Mouse (Mus musculus): ENCODE data around the gene Sema7a.

Sema7a gene

DNA sequence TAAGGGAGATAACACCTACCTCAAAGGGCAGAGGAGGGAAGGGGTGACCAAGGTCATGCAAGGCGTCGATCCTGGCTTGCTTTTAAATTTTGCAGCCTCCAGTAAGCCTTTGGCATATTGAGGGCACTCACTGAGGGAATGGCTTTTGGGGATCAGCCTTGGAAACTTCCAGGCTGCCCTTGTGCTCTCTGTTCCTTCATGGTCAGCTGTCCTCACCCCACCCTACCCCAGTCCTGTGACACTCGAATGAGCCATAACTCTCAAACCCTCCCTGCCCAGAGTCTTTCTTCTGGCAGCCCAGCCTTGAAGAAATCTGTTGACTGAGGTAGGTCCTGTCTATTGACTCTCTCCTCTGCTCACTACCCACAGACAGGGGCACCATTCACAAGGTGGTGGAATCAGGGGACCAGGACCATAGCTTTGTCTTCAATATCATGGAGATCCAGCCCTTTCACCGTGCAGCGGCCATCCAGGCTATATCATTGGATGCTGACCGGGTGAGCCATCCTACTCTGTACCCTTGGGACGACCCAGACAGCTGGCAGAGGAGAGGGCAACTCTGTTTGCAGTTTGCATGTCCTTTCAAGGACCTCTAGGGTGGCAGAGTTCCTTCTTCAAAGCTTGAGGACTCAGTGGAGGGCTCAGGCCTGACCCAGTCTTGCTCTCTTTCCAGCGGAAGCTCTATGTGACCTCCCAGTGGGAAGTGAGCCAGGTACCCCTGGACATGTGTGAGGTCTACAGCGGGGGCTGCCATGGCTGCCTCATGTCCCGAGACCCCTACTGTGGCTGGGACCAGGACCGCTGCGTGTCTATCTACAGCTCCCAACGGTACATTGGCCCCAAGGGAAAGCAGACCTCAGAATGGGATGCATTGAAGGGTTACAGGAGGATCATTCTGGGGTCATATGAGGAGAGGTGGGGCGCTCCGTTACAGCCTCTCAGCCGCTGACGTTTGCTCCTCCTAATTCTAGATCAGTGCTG, 20.3 kb downstream of the Sema7a start:
- DNase-seq (ENCODE audit: extremely low read depth, low read depth, low spot score): no peak

DNA sequence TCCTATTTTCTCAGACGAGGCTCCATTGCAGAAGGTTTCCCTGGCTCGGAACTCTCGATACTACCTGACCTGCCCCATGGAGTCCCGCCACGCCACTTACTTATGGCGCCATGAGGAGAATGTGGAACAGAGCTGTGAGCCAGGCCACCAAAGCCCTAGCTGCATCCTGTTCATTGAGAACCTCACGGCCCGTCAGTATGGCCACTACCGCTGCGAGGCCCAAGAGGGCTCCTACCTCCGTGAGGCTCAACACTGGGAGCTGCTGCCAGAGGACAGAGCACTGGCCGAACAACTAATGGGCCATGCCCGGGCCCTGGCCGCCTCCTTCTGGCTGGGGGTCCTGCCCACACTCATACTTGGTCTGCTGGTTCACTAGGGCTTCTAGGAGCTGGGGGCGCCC, 21.3 kb downstream of the Sema7a start:
- DNase-seq (ENCODE audit: extremely low read depth, low read depth, low spot score): no peak

DNA sequence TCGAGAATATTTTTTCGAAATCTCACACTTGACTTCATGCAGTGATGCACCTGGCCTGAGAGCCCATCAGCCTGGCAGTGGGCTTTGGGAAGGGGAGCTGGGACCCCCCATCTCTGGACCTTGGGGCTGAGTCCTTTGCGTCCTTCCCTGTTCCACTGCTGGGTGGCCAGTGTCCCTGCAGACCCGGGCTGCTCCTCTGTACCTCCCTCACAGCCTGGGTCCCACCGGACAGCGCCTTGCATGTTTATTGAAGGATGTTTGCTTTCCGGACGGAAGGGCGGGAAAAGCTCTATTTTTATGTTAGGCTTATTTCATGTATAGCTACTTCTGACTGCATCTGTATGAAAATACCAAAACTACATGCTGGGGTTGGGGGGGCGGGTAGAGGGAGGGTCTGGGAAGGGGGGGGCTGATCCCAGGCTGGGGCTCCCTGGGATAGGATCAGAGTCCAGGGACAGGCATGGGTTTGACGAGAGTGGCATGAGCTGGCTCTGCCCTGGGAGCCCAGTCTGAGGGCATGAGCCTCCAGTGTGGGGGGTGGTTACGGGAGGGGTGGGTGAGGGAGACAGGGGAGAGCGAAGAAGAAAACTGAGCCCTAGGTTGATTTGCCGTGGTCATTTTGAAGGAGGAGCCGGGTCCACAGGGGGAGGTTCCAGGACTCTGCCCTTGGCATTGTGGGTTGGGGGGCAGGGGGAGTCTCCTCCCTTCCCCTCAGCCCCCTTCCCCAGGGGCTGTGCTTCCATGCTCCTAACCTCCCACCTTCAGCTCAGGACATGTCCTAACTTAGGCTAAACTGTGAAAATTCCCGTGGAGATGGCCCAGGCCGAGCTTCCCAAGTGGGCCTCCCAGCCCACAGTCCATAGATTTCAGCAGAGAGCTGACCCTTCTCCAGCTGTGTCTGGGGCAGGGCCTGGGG, 22.2 kb downstream of the Sema7a start:
- no peak for DNase-seq (ENCODE audit: extremely low read depth, low read depth, low spot score)

DNA sequence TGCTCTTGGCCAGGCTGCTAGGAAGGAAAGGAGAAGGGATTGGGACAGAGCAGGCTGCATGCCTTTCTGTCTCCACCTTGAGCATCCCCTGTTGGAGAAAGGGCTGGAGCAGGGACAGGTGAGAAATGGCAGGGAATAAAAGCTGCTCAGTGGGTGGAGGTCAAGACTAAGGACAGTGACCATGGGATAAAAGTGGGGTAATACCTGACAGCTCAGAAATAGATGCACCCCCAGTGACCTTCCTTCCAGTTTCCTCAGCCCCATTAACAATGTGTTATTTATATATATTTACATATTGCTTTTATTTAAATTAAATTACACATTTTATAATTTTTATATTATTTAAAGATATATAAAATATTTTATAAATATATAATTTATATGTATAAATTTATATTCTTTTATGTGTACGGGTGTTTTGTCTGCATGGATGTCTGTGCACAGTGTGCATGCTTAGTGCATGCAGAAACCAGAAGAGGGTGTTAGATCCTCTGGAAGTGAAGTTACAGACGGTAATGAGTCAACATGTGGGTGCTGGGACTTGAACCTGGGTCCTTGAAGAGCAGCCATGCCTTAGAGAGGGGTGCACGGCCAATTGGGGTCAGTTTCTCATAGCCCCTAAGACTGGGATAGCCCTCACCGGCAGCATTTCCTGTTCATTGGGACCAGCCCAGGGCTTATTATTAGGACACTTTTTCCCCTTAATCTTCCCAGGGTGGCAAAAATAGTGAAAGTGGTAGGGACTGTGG, 23.5 kb downstream of the Sema7a start:
- DNase-seq (ENCODE audit: extremely low read depth, low read depth, low spot score): no peak

DNA sequence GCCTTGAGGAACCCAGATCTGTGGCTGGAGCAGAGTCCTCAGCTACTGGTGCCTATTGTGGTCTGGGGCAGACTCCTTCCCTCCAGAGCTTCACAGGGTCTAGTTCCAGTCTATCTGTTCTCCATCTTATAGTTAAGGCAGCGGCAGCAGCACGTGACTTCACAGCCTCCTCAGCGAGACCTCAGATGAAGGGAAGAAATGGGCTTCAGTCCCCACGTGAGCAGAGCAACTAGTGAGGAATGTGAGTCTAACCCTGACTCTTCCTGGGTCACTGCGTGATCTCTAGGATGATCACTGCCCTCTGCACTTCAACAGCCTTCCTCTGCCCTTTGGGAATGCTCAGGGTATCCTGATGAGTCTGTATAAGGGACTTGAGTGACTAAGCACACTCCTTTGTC, 24.1 kb downstream of the Sema7a start:
- DNase-seq (ENCODE audit: extremely low read depth, low read depth, low spot score): no peak

DNA sequence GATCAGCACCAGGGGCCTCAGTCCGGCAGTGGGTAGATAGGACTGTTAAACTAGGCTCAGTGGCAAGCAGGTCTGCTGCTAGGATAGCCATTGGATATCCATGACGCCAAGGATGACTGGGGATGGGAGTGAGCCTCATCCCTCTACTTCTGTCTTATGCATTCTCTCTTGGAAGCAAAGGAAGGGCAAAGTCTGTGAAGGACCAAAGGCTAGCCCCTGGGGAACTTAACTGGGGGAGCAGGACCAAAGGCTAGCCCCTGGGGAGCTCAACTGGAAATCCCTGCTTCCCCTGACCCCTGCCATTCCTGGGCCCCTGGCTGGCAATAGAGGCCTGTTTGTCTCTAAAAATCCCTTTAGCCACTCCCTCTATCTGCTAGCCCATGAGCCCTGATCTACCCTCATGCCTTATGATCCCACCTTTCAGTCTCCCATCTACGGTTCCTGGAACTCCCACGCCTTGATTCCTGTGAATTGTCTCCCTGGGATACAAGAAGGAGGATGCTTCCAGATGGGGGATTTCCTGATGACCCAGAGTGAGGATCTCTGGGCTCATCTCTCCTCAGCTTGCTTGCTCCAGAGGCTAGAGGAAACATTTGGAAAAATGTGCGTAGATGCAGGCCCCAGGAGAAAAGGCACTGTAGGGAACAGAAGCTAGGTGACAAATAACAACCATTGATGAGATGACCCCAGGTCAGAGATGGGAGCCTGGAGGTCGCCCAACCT, 24.8 kb downstream of the Sema7a start:
- DNase-seq (ENCODE audit: extremely low read depth, low read depth, low spot score): no peak

DNA sequence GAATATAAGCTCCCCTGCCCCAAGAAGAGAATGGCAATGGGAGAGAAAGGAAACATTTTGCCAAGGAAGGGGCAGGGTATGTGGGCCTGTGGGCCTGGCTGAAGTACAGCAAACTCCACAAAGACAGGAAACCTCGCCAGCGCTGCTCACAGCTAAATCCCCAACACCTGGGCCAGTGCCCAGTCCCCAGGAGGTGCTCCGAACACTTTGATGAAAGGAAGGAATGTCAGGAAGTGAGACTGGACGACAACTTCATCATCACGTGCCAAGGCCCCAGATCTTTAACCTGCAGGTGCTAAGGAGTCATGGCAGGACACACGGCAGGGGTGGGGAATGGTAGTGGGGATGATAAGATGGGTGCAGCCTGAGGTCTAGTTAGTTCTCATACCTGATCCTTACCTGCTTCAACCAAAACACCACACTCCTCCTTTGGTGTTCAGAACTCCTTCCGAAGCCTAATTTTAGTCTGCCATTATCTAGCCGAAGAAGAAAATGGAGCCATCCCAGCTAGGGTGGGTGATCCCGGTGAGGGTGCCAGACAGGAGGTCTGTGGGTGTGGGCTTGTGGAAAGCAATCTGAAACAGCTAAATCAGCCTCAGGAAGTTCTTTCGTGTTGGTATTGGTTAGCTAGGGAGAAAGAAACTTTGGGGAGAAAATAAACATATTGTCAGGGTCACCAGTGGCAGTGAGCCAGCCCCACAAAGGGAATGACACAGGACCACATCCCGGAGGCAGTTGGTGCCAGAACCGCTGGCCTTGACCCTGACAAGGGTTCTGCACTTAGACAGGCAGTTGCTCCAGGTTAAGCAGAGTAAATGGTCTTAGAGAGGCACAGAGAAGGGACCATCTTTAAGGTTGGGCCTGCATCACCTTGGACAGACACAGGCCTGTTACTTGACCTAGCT, 25.6 kb downstream of the Sema7a start:
- DNase-seq (ENCODE audit: extremely low read depth, low read depth, low spot score): no peak

DNA sequence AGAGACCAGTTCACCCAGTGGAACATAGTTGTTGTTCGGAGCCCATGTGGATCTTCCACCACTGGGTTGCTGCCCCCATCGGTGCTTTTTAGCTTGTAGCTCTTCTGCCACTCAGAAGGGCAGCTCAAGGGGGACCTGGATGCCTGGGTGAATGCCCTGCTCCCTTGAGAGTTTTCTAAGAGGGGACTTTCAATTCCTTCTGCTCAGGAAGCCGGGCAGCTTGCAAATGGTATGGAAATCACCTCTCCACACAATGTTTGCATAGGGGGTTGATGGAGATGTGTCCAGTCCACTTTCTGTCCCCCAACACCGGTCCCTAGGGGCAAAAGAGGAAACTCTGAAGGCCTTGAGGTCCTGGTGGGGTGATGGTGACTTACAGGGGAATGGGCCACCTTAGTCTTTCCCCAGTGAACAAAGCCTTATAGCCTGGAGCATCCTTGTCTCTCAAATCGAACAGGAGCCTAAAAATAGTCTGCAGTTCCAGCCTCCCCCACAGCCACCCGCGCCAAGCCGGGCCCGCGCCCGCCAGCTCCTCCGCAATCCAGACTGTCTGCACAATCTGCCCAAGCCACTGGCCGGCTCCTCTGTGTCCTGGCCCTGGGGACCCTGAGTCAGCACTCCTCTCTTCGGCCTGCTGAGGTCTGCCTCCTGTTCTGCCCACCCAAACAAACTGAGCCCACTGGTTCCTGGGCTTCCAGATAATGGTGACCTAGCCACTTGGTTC, 27.5 kb downstream of the Sema7a start:
- DNase-seq (ENCODE audit: extremely low read depth, low read depth, low spot score): no peak

DNA sequence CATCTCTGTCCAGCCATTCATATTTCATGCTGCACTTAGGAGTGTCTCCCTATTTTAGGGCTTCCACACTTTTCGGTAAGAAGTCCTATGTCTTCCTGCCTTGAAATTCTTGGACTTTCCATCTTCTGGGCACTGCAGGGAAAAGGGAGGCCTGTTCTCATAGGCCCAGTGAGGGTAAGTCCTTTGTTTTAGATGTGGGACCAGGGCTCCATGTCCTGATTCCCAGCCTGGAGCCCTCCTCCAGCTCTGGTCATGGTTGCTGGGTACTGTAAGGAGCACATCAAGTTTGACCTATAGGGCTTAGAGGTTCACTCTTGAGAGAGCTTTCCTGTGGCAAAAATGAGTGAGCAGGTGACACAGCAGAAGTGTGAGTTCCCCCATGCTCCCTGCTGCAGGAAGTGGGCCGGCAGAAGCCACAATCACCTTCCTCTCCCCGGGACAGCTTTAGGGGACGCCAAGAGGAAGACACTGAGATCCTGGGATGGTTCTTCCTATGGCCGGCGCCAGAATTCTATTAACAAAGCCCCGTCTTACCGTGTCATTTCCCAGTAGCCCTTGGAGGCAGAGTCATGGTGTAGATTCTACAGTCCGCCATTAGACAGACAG, 28.4 kb downstream of the Sema7a start:
- DNase-seq (ENCODE audit: extremely low read depth, low read depth, low spot score): no peak

DNA sequence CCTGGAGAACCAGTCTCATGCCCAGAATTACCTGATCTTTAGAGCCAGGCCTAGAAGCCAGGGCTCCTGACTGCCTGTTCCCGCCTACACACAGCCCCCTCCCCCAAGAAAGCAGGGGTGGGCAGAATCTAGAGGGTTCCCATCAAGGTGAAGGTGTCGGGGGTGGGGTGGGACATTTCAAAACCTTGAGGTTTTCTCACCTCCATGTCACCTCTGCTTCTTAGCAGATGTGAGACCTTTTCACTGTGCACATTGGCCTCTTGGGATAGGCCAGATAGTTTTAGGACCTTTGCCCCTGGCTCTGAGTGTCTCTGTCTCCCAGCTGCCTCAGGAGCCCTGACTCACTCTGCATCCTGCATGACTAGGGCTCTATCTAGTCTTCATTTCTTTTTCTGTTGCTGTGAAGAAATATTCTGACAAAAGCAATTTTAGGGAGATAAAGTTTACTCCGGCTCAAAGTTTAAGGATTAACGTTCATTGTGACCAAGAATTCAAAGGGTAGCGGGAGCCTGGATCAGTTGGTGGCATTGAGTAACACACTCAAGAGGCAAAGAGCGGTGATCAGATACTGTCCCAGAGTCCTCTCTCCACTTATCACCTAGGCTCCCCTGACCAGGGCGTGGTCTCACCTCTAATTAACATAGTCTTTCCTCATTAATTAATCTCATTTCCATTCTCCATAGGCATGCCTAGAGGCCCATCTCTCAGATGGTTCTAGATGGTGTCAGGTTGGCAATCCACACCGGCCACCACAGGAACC, 29.1 kb downstream of the Sema7a start:
- no peak for DNase-seq (ENCODE audit: extremely low read depth, low read depth, low spot score)

DNA sequence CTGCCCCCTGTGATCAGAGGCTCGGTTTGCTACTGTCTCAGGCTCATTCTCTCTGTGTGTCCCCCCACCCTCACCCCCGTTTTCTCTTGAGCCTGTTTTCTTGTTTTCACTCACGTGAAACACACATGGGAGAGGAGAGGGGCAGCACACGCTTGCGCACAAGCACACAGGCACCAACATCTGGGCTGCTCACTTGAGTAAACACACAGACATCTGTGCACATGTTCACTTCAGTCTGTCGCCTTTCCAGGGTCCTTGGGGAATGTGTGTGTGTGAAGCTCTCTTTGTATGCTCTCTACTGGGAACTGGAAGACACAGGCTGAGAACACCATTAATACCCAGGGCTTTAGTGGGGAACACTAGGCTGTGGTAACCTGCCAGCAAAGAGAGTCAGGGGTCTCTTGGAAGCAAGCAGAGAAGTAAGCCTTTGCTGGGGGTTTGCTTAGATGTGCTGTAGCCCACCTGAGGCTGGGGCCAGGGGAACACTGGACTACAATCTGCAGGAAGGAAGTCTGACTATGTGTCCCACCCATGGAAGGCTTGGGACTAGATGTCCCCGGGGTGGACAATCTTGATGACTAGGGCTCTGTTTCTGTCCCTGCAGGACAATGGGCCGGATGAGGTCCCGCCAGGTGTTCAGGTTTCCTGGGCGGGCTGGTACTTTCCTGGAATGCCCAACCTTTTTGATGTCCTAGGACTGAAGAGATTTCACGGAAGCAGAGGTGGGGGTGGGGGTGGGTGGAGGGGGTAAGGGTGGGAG, 30.0 kb downstream of the Sema7a start:
- no peak for DNase-seq (ENCODE audit: extremely low read depth, low read depth, low spot score)

DNA sequence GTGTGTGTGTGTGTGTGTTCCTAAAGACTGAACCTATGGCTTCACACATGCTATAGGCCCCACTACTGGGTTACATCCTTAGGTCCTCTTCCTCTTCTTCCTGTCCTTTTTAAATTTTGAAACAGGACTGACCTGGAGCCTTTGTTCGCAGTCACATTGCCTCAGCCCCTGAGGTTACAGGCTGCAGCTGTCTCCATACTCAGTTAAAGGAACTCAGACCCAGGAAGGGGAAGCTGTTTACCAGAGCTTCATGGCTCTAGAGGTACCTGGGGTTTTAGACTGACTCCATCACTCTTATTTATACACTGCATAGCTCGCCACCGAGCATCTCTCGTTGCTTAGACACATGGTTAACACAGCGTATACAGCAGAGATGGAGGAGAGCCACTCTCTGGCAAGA, 31.5 kb downstream of the Sema7a start:
- no peak for DNase-seq (ENCODE audit: extremely low read depth, low read depth, low spot score)

DNA sequence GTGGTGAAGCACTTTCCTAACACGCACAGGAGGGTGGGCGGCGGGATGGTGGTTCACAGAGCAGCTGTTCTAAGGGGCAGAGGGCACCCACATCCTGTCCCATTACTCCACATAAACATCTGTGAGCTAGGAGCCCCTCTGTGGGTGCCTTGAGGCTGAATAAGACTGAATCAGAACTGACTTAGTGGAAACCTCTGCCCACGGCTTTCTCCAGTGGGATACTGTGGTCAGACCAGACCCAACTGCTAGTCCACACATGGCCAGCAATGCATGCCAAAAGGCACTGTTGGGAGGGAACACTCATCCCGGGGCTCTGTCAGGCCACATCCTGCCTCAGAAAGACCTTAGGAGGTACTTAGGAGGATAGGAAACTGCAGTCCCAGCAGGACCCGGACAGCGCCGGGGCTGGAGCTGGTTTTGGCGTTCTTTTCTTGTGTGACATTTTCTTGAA, 32.3 kb downstream of the Sema7a start:
- DNase-seq (ENCODE audit: extremely low read depth, low read depth, low spot score): no peak

DNA sequence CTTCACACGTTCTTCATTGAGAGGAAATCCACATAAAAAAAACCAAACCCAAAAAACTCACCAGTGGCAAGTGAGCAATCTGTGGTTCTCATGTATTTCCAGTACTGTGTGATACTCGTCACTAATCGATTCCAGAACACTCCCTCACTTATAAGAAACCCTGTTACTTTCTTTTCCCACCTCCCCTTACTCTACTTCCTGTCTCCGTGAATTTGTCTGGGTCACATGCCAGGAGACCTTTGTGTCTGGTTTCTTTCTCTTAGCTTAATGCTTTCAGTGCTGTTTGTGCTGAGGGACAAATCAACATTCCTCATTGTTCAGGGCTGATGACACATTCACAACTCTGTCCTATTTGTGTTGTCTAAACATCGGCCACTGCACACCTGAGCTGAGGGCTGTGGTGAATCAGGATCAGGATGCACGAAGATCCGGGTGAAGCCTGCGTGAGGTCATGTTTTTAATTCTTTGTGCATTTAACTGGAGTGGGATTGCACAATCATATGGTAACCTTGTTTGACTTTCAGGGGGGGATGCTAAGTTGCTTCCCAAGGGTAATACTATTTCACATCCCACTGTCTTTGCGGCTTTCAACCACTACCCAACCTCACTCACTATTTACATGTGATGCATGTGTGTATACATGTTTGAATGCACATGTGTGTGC, 33.0 kb downstream of the Sema7a start:
- no peak for DNase-seq (ENCODE audit: extremely low read depth, low read depth, low spot score)

DNA sequence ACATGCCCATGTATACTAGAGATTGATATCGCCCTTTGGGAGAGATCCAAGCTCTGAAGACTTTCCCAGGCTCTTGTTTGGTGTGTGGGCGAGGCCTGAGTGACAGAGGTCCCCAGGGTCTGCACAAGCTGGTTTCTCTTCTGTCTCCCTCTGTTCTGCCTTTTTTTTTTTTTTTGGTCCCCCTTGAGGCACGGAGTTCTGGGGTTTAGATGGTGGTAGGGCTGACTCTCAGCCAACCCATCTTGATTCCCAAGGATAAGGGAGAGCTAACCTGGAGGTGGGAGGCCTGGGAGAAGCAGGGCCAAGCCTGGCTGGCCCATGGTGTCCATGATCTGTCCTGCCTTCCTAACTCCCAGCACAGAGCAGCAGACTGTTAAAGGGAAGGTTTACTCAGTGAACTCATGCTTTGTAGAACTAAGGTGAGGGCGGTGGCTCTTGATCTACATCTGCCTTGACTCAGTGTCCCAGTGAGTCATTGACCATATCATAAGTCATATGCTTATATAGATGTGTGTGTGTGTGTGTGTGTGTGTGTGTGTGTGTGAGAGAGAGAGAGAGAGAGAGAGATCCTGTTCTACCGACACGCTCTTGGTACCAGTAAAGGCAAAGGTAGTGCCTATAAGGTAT, 33.6 kb downstream of the Sema7a start:
- DNase-seq (ENCODE audit: extremely low read depth, low read depth, low spot score): no peak

DNA sequence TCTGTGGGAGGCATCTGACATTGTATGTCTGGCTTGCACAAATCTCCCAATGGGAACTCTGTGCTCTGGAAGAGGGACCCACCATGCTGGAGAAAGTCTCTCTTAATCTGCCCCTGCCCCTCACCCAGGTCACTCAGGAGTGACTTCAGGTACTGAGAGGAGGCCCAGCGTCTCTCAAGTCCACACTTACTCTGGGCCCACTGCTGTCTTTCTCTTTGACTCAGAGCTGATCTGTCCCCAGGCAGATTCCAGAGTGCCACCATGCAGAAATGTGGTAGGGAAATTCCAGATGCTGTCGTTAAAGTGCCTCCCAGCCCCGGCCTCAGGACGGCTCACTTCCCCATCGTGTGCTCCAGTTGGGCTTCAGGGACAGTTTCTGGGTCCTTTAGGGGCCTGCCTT, 34.3 kb downstream of the Sema7a start:
- DNase-seq (ENCODE audit: extremely low read depth, low read depth, low spot score): no peak
